Mouse (Mus musculus): ENCODE results near the gene Vars2.

DNA sequence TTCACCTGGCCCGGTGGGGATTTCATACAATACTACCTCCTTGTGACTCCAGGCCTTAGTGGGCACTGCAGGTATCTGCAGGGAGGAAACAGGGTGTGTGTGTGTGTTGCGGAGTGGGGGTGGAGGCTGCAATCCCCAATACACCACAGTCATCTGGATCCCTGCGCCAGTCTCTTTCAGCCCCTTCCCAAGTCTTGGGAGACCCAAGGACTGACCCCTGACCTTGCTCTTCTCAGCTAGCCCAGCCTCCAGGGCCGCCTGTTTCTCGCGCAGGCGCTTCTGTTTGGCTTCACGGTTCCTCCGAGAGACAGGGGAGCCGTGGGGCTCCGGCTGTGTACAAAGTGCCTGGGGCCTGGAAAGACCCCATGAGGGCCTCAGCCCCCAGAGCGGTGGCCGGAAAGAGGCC, 538 bp downstream of the Vars2 start:
- TF ChIP-seq GATA1 (IDR thresholded peaks at IDR 0.05; ENCODE audit: low read depth, low read length) (no peak), ZC3H11A (IDR thresholded peaks at IDR 0.05; ENCODE audit: low read depth, low read length) (no peak), KAT2A (conservative IDR thresholded peaks at IDR 0.05; ENCODE audit: low read depth, low read length) (no peak), CTCF (IDR thresholded peaks at IDR 0.05 in 2 of 3, conservative IDR thresholded peaks at IDR 0.05 in 1 of 3; ENCODE audit: control insufficient read depth in 1 of 3, insufficient read depth in 1 of 3, low read depth in 2 of 3, low read length in 3 of 3, poor library complexity in 1 of 3, severe bottlenecking in 1 of 3) (no peak; a peak in 1 of 6 replicates), POLR2A (IDR thresholded peaks at IDR 0.05; ENCODE audit: control insufficient read depth in 1 of 2, insufficient read depth in 1 of 2, low read depth in 1 of 2, low read length in 2 of 2, poor library complexity in 1 of 2) (no peak), NRF1 (IDR thresholded peaks at IDR 0.05; ENCODE audit: insufficient read depth, low read depth, low read length, poor library complexity, severe bottlenecking) (peak; percentile 68), MXI1 (IDR thresholded peaks at IDR 0.05; ENCODE audit: low read depth, low read length) (no peak; the same call in 1 of the 2 replicates), MAFK (IDR thresholded peaks at IDR 0.05; ENCODE audit: borderline replicate concordance, low read depth, low read length) (no peak), USF1 (IDR thresholded peaks at IDR 0.05; ENCODE audit: low read depth, low read length) (no peak), EP300 (IDR thresholded peaks at IDR 0.05; ENCODE audit: low read depth in 1 of 2, low read length in 2 of 2) (no peak), CHD1 (IDR thresholded peaks at IDR 0.05; ENCODE audit: low read depth, low read length) (0 out of 2 replicates have a peak, but pooled peaks have one; percentile 24)

Data from MEL (cell line).